Mouse (Mus musculus) hindbrain, embryonic 14.5 days (tissue): ENCODE measurements around the gene Sv2c. TPM values are rescaled to one million over a fixed set of nuclear protein-coding genes. Genes with fewer than 3 reads are reported as not detected.
A peak's percentile ranks its signal among the peaks of the same experiment; 100 is the strongest.

Experiments used
- ATAC-seq: fragments of 200-750 bp; cut with Nextera tagmentation; 2 replicates; pipeline ENCODE4 v1.8.0; 2017; ENCODE audit warnings: moderate number of reproducible peaks, mild to moderate bottlenecking, moderate TSS enrichment, moderate library complexity; ENCODE audit not compliant: low FRiP score
- DNase-seq: peaks from one replicate; pipeline ENCODE4 v3.0.0-alpha.2; 2015; ENCODE audit warnings: low spot score
- H3K27ac ChIP-seq: fragments of 300-500 bp; sonication (generic); 2 replicates; pipeline ENCODE4 v1.5.1; 2014; ENCODE audit warnings: mild to moderate bottlenecking, moderate library complexity
- H3K27me3 ChIP-seq: fragments of 300-500 bp; sonication (generic); 2 replicates; pipeline ENCODE4 v1.6.1; 2014; ENCODE audit warnings: mild to moderate bottlenecking, low read length, mixed read lengths; ENCODE audit not compliant: control insufficient read depth, insufficient read depth
- H3K36me3 ChIP-seq: fragments of 300-500 bp; sonication (generic); replicated peaks from 2 replicates; pipeline ENCODE4 v1.6.1; 2014; ENCODE audit not compliant: control insufficient read depth, insufficient read depth
- H3K4me1 ChIP-seq: fragments of 300-500 bp; sonication (generic); replicated peaks from 2 replicates; pipeline ENCODE4 v1.6.1; 2014; ENCODE audit warnings: antibody characterized with exemption, low read length, mixed read lengths; ENCODE audit not compliant: control insufficient read depth, insufficient read depth
- H3K4me2 ChIP-seq: fragments of 300-500 bp; sonication (generic); replicated peaks from 2 replicates; pipeline ENCODE4 v1.6.1; 2014; ENCODE audit warnings: mild to moderate bottlenecking, moderate library complexity
- H3K4me3 ChIP-seq: fragments of 300-500 bp; sonication (generic); replicated peaks from 2 replicates; pipeline ENCODE4 v1.5.1; 2014; ENCODE audit warnings: mild to moderate bottlenecking, low read length
- H3K9ac ChIP-seq: fragments of 300-500 bp; sonication (generic); 2 replicates; pipeline ENCODE4 v1.6.1; 2014
- H3K9me3 ChIP-seq: fragments of 300-500 bp; sonication (generic); 2 replicates; pipeline ENCODE4 v1.6.1; 2016; ENCODE audit warnings: low read length; ENCODE audit not compliant: control insufficient read depth
- WGBS: fragments of 180-500 bp; shearing (Covaris S2); extraction: QIAGEN DNeasy Blood & Tissue Kit; methylation state at CpG from one replicate; pipeline ENCODE4 v1.1.7; 2014; 5-methylcytosine and 5-hydroxymethylcytosine counted together
- polyA plus RNA-seq: library from polyadenylated mRNA; unstranded; fragments of >200 nt; fragmentation: Nextera tagmentation; extraction: Ambion mirVana; gene quantifications from 2 replicates; pipeline ENCODE4 v1.2.1, GENCODE M21; 2014

The Sv2c gene
- polyA plus RNA-seq: 50.2 and 55.7 TPM in 2 replicates

DNA sequence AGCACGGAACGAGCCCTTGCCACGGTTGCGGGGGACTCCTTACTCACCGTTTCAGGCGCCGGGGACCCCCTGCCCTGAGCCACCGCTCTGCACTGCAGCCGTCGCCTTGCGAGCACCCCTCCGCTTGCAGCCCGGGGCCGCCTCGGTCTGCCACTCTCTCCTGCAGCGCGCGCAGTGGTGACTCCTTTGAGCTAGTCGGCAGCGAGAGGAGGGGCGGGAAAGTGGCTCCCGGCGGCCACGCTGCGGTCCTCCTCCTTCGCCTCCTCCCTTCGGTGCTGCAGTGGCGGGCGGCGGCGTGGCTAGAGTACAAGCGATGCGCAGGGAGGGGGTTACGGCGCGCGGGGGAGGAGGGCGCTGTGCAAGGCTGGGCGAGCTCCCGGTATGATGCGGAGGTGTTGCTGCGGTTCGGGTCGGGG is at the start of gene Sv2c:
Gene Sv2c, minus strand, starts transcription at position 177 of the 416 bp plus-strand sequence.
- Histone ChIP-seq H3K4me3 (peak within 1 kb of the TSS; percentile 55), H3K9ac (peak within 1 kb of the TSS; percentile 72), H3K27ac (peak within 1 kb of the TSS; percentile 90), H3K27me3 (peaks cover 15% of the 10 kb centered on the region; the same call in 1 of the 2 replicates), H3K4me2 (peak within 1 kb of the TSS; percentile 90), H3K36me3 (no peaks in the 10 kb centered on the region), H3K9me3 (no peaks in the 10 kb centered on the region), H3K4me1 (peaks cover 17% of the 10 kb centered on the region)
- DNase-seq (peak; percentile 74), ATAC-seq (peak; percentile 75)
- WGBS: 1% methylated on average over 44 of the region's 44 CpGs

DNA sequence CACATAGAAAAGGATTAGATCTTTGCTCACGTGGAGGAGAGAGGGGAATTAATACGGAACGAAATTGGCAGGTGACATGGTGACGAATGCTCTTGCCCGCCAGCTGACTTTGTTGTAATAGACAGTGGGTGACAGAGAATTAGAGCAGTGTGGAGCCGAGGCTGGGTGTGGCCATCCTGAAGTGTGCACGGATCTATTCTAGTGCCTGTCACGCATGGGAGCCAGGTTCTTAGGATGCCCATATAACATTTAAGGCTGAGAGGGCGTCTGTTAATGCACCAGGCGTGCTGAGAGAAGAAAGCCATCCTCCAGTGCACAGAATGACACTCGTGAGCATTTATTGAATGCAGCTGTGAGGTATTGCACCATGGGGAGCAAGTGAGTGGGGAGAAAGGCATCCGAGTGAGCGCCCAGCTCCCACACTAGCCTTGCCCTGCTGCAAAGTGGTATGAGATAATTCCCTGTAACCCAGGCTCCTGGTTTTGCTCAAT is 48.3 kb upstream of the Sv2c start:
- H3K4me3 ChIP-seq: no peak overlapping the region

DNA sequence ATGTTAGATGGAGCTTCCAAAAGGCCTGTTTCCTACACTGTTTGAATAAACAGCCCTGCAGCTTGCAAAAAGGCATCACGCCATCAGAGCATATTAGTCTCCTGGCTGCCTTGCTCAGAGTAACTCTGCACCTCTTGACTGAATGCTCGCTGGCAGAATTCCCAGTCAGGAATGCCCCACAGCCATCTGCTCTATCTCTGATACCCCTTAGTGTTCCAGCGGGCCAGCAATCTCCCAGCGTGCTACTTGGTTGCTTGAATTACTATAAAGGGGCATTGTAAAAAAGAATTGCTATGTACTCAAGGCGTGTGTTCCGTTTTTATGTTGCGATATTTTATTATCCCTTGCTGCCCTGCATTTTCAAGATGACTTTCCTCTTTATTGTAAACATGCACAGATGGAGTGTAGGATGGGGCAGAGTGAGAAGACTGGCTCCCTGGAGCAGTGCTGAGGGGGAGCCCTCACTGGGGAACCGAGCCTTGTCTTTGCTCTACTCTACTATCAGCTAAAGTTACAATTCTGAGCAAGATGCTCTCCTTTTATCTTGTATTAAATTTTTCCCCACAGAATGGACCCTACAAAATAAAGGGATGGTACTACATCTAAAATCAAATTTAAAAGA is 43.3 kb upstream of the Sv2c start:
- WGBS: 40% methylated on average over 8 of the region's 8 CpGs
- no peaks in the 10 kb centered on the region for H3K9me3 ChIP-seq
- no peak overlapping the region for H3K4me3 ChIP-seq
- no peak overlapping the region for H3K4me2 ChIP-seq
- no peaks in the 10 kb centered on the region for H3K27me3 ChIP-seq
- DNase-seq (peak; percentile 78), ATAC-seq (peak; percentile 91)
- H3K9ac ChIP-seq: no peak overlapping the region
- peak overlapping the region; percentile 68; the same call in 1 of the 2 replicates for H3K27ac ChIP-seq
- H3K36me3 ChIP-seq: no peaks in the 10 kb centered on the region
- 0 out of 2 replicates have a peak, but pooled peaks cover 6% of the 10 kb centered on the region for H3K4me1 ChIP-seq

More for the DNA sequence above, 48.3 kb upstream of the Sv2c start:
- no peaks in the 10 kb centered on the region for H3K27me3 ChIP-seq
- no peak overlapping the region for H3K9ac ChIP-seq
- H3K9me3 ChIP-seq: no peaks in the 10 kb centered on the region
- WGBS: 56% methylated on average over 13 of the region's 13 CpGs
- H3K36me3 ChIP-seq: no peaks in the 10 kb centered on the region
- peak overlapping the region; percentile 61 for H3K27ac ChIP-seq
- H3K4me1 ChIP-seq: peaks cover 6% of the 10 kb centered on the region; the same call in 1 of the 2 replicates
- DNase-seq: peak; percentile 50
- H3K4me2 ChIP-seq: peak overlapping the region; percentile 15; the same call in 1 of the 2 replicates
- peak; percentile 54; the same call in 1 of the 2 replicates for ATAC-seq

DNA sequence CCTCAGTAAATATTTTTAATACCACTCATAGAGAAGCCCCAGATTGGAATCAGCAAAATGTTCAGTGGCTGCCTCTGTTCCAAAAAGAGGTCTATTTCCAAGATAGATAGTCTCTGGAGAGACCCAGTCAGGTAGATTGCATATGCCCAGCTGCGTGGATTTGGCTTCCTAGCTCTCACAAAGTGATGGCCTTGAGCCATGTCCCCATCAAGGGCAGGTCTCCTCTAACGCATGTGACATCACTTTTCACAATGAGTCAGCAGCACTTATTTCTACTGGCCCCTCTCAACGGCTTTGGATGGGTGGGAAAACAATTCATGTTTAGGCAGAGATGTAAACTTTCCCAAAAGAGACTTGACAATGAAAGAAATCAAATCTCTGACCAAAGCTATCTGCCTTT is 41.3 kb upstream of the Sv2c start:
- peaks cover 13% of the 10 kb centered on the region for H3K4me1 ChIP-seq
- H3K36me3 ChIP-seq: no peaks in the 10 kb centered on the region
- no peak overlapping the region for H3K27ac ChIP-seq
- no peak for DNase-seq
- H3K9me3 ChIP-seq: no peaks in the 10 kb centered on the region
- no peak overlapping the region for H3K4me2 ChIP-seq
- ATAC-seq: no peak
- WGBS: 75% methylated on average over 3 of the region's 3 CpGs
- H3K27me3 ChIP-seq: no peaks in the 10 kb centered on the region
- H3K9ac ChIP-seq: no peak overlapping the region
- H3K4me3 ChIP-seq: no peak overlapping the region

DNA sequence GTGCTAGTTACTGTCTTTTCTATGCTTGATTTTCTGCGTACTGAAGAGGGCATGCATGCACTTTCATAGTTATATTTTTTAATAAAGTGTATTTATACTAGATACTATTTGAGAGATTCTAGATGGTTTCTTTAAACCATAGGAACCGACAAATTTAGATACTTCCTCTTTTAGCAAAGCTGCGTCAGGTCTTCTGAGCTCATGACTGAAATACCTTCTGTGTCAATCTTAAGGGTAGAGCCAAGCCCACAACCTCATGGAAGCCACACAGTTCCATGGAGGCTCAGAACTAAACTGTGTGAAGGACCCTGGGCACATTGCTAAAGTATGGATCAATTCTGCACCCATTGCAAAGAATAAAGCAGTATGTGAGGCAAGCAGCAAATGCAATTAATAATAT is 39.9 kb upstream of the Sv2c start:
- Histone ChIP-seq H3K9ac (no peak overlapping the region), H3K4me2 (no peak overlapping the region), H3K4me3 (no peak overlapping the region), H3K27ac (no peak overlapping the region), H3K9me3 (no peaks in the 10 kb centered on the region), H3K36me3 (no peaks in the 10 kb centered on the region), H3K4me1 (peaks cover 16% of the 10 kb centered on the region), H3K27me3 (no peaks in the 10 kb centered on the region)
- ATAC-seq (no peak), DNase-seq (no peak)
- WGBS: 96% methylated on average over 3 of the region's 3 CpGs

DNA sequence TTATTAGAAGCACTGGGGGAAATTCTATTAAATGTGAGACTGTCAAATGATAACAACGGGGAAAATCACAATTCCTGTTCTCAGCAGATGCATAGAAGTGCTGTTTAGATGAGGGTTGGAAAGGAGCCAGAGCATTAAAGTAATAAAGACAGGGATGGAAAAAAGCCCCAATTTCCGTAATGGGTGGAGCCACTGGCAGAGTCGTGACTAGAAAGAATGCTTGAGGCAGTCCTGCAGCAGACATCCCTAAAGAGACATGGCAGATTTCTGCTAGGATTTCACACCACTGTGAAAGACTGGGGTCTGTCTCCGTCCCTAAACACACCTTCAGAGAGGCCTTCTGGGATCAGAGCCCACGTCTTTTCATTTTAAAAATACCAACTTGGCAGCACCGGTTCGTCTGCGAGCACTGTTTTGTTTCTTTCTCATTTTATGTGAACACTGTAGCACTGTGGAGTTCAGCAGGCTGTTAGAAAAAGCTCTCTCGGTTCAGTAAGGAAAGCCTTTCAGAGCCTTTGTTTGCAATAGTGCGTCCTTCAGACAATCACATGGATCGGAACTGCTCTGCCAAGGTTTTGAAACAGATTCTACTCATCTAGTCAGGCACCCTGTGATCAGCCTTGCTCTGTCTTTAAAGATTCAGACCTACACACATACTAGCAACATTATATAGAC is 36.8 kb upstream of the Sv2c start:
- Histone ChIP-seq H3K36me3 (no peaks in the 10 kb centered on the region), H3K27me3 (no peaks in the 10 kb centered on the region), H3K27ac (peak overlapping the region; percentile 84), H3K4me3 (no peak overlapping the region), H3K4me1 (peaks cover 16% of the 10 kb centered on the region), H3K9ac (peak overlapping the region; percentile 34), H3K4me2 (peak overlapping the region; percentile 19; the same call in 1 of the 2 replicates), H3K9me3 (no peaks in the 10 kb centered on the region)
- DNase-seq (peak; percentile 44), ATAC-seq (peak; percentile 72; the same call in 1 of the 2 replicates)
- WGBS: 46% methylated on average over 11 of the region's 11 CpGs

DNA sequence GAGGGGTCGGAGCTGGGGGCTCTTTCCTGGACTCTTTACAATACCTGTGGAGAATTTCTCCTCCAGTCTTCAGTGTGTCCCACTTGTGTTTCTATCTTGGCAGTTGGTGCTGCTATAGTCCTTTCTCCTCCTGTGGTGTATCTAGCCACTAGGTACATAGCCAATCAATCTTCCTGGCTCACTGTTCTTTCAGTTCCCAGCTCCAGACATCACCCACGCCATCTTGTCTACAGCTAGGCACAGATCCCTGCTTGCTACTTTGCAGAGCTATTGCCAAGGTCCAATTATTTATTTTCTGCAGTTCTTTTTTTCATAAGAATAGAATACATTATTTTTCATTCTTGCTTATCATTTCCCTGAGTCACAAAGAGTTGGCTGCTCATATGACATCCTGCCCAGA is 34.2 kb upstream of the Sv2c start:
- DNase-seq: no peak
- no peak overlapping the region for H3K9ac ChIP-seq
- no peak for ATAC-seq
- H3K9me3 ChIP-seq: no peaks in the 10 kb centered on the region
- no peaks in the 10 kb centered on the region for H3K36me3 ChIP-seq
- no peaks in the 10 kb centered on the region for H3K27me3 ChIP-seq
- H3K27ac ChIP-seq: no peak overlapping the region
- WGBS: 71% methylated on average over 2 of the region's 2 CpGs
- H3K4me2 ChIP-seq: no peak overlapping the region
- H3K4me3 ChIP-seq: no peak overlapping the region
- H3K4me1 ChIP-seq: peaks cover 13% of the 10 kb centered on the region

DNA sequence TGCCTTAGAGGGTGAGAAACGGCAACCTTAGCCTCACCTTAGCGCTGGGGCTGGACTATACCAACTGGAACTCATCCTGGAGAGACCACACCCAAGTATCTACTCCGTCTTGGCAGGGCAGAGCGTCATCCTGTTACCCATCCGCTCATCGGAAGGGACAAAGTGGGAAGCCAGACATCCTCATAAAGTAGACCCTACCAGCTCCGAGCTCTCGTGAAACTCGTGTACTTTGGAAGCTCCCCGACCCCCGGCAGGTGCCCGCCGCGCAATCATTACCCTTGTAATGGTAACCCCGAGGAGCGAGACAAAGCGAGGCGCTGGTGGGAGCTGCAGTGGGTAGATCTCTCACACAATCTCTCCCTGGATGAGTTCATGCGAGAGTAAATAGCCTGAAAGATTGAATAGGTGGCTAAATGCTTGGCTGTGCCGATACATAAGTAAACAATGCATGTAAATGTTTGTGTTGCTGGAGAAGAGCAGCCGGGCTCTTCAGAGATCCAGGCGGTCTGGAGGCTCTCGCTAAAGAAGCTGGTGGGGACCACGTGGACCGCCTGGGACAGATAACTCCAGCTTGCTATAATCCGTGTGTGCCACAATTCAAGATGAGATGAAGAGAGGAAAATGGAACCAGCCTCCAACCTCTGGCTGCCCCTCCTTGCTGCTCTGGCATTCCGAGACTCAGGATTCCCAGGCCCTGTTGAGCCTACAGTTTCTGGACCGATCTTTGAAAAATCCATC is 1.2 kb upstream of the Sv2c start:
- Histone ChIP-seq H3K4me2 (peak overlapping the region; percentile 90), H3K9me3 (no peaks in the 10 kb centered on the region), H3K9ac (peak overlapping the region; percentile 72), H3K36me3 (no peaks in the 10 kb centered on the region), H3K4me3 (peak overlapping the region; percentile 55), H3K27ac (peak overlapping the region; percentile 90), H3K4me1 (peaks cover 17% of the 10 kb centered on the region), H3K27me3 (peaks cover 15% of the 10 kb centered on the region; the same call in 1 of the 2 replicates)
- DNase-seq (peak; percentile 51), ATAC-seq (peak; percentile 16; the same call in 1 of the 2 replicates)
- 2% methylated on average over 28 of the region's 28 CpGs for WGBS

DNA sequence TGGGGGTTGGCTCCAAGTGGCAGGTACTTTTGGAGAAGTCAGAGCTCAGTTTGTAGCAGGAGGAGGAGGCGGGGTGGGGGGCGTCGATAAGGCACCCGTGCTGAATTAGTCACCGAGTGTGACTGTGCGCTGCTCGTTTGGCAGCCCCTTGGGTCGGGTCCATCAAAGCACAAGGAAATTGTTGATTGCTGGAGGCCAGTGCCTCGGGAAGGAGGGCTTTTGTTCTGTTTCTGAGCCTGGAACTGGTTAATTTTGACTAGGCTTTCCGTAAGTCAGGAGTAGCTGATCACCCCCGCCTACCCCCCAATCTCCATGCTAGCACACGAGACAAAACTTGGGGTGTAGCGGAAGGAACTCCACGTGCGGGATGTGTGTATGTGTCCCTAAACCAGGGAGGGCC is 456 bp upstream of the Sv2c start:
- Histone ChIP-seq H3K4me3 (peak overlapping the region; percentile 55), H3K4me1 (peaks cover 17% of the 10 kb centered on the region), H3K9me3 (no peaks in the 10 kb centered on the region), H3K27me3 (peaks cover 15% of the 10 kb centered on the region; the same call in 1 of the 2 replicates), H3K27ac (peak overlapping the region; percentile 90), H3K36me3 (no peaks in the 10 kb centered on the region), H3K9ac (peak overlapping the region; percentile 72), H3K4me2 (peak overlapping the region; percentile 90)
- ATAC-seq (peak; percentile 18), DNase-seq (peak; percentile 42)
- under 1% methylated on average over 15 of the region's 15 CpGs for WGBS
